Mouse (Mus musculus) embryonic facial prominence, embryonic 15.5 days (tissue): Measurements from ENCODE around the gene Gm20388. TPM values are rescaled to one million over a fixed set of nuclear protein-coding genes. Genes with fewer than 3 reads are reported as not detected.
A peak's percentile ranks its signal among the peaks of the same experiment; 100 is the strongest.

Experiments
- ATAC-seq: fragments of 200-750 bp; cut with Nextera tagmentation; 2 replicates; pipeline ENCODE4 v1.8.0; 2017; ENCODE audit warnings: low read depth, moderate TSS enrichment; ENCODE audit not compliant: insufficient number of reproducible peaks, low FRiP score, low TSS enrichment
- H3K27ac ChIP-seq: fragments of 300-500 bp; sonication (generic); replicated peaks from 2 replicates; pipeline ENCODE4 v1.5.1; 2015; ENCODE audit warnings: mild to moderate bottlenecking, inconsistent platforms
- H3K27me3 ChIP-seq: fragments of 300-500 bp; sonication (generic); 2 replicates; pipeline ENCODE4 v1.6.1; 2015; ENCODE audit warnings: inconsistent platforms
- H3K36me3 ChIP-seq: fragments of 300-500 bp; sonication (generic); 2 replicates; pipeline ENCODE4 v1.6.1; 2015; ENCODE audit warnings: mild to moderate bottlenecking, inconsistent platforms
- H3K4me1 ChIP-seq: fragments of 300-500 bp; sonication (generic); 2 replicates; pipeline ENCODE4 v1.6.1; 2015; ENCODE audit warnings: inconsistent platforms
- H3K4me2 ChIP-seq: fragments of 300-500 bp; sonication (generic); replicated peaks from 2 replicates; pipeline ENCODE4 v1.6.1; 2015; ENCODE audit warnings: mild to moderate bottlenecking, inconsistent platforms
- H3K4me3 ChIP-seq: fragments of 300-500 bp; sonication (generic); replicated peaks from 2 replicates; pipeline ENCODE4 v1.5.1; 2015; ENCODE audit warnings: mild to moderate bottlenecking, inconsistent platforms
- H3K9ac ChIP-seq: fragments of 300-500 bp; sonication (generic); 2 replicates; pipeline ENCODE4 v1.6.1; 2015; ENCODE audit warnings: inconsistent platforms
- H3K9me3 ChIP-seq: fragments of 300-500 bp; sonication (generic); replicated peaks from 2 replicates; pipeline ENCODE4 v1.6.1; 2016; ENCODE audit warnings: inconsistent platforms
- WGBS: fragments of 180-500 bp; shearing (Covaris S2); methylation state at CpG from one replicate; pipeline ENCODE4 v1.1.7; 2015; 5-methylcytosine and 5-hydroxymethylcytosine counted together
- polyA plus RNA-seq: library from polyadenylated mRNA; unstranded; fragments of >200 nt; fragmentation: Nextera tagmentation; extraction: Ambion mirVana; gene quantifications from 2 replicates; pipeline ENCODE4 v1.2.1, GENCODE M21; 2015

The Gm20388 gene
- polyA plus RNA-seq, 1 experiment from 2014 or later, result 8.0 TPM

- Histone ChIP-seq H3K9me3 (no peaks in the 10 kb centered on the region), H3K4me2 (no peak overlapping the region), H3K9ac (no peak overlapping the region), H3K36me3 (no peaks in the 10 kb centered on the region), H3K4me1 (0 out of 2 replicates have a peak, but pooled peaks cover 7% of the 10 kb centered on the region), H3K27me3 (0 out of 2 replicates have a peak, but pooled peaks cover 4% of the 10 kb centered on the region), H3K27ac (no peak overlapping the region), H3K4me3 (no peak overlapping the region)
- WGBS, result 64% methylated on average over 16 of the region's 16 CpGs
- peak; percentile 66 for ATAC-seq
Observed at GRCm38 (mm10) chr8:121451404-121452076, 1540.9 kb downstream of the Gm20388 start.

- H3K27me3 ChIP-seq, result 0 out of 2 replicates have a peak, but pooled peaks cover 4% of the 10 kb centered on the region
- WGBS, result 88% methylated on average over 17 of the region's 17 CpGs
- 0 out of 2 replicates have a peak, but pooled peaks cover 7% of the 10 kb centered on the region for H3K4me1 ChIP-seq
- H3K27ac ChIP-seq, result no peak overlapping the region
- no peak overlapping the region for H3K4me3 ChIP-seq
- ATAC-seq, result no peak
- H3K9me3 ChIP-seq, result no peaks in the 10 kb centered on the region
- no peak overlapping the region for H3K9ac ChIP-seq
- no peak overlapping the region for H3K4me2 ChIP-seq
- no peaks in the 10 kb centered on the region for H3K36me3 ChIP-seq
Observed at GRCm38 (mm10) chr8:121454737-121455136, 1544.1 kb downstream of the Gm20388 start.

GRCm38 (mm10) chr8:121461192-121461591 is 1550.6 kb downstream of the Gm20388 start:
- WGBS, result 40% methylated on average over 3 of the region's 3 CpGs
- no peak for ATAC-seq

GRCm38 (mm10) chr8:121462092-121462491 is 1551.5 kb downstream of the Gm20388 start:
- no peak for ATAC-seq
- Histone ChIP-seq H3K27ac (no peak overlapping the region), H3K4me1 (0 out of 2 replicates have a peak, but pooled peaks cover under 1% of the 10 kb centered on the region), H3K36me3 (no peaks in the 10 kb centered on the region), H3K27me3 (no peaks in the 10 kb centered on the region), H3K4me3 (no peak overlapping the region), H3K9ac (no peak overlapping the region), H3K9me3 (no peaks in the 10 kb centered on the region), H3K4me2 (no peak overlapping the region)
- WGBS, result 65% methylated on average over 3 of the region's 3 CpGs

More at GRCm38 (mm10) chr8:121461192-121461591, 1550.6 kb downstream of the Gm20388 start:
- H3K9me3 ChIP-seq, result no peaks in the 10 kb centered on the region
- no peaks in the 10 kb centered on the region for H3K36me3 ChIP-seq
- H3K9ac ChIP-seq, result no peak overlapping the region
- H3K4me2 ChIP-seq, result no peak overlapping the region
- H3K27me3 ChIP-seq, result no peaks in the 10 kb centered on the region
- no peak overlapping the region for H3K27ac ChIP-seq
- no peaks in the 10 kb centered on the region for H3K4me1 ChIP-seq
- H3K4me3 ChIP-seq, result no peak overlapping the region

GRCm38 (mm10) chr8:121468083-121469071 is 1557.7 kb downstream of the Gm20388 start:
- ATAC-seq, result peak; percentile 79
- Histone ChIP-seq H3K9ac (no peak overlapping the region), H3K4me2 (no peak overlapping the region), H3K27ac (peak overlapping the region; percentile 79), H3K36me3 (no peaks in the 10 kb centered on the region), H3K4me3 (no peak overlapping the region), H3K4me1 (peaks cover 22% of the 10 kb centered on the region), H3K9me3 (no peaks in the 10 kb centered on the region), H3K27me3 (no peaks in the 10 kb centered on the region)
- WGBS, result 43% methylated on average over 49 of the region's 49 CpGs

GRCm38 (mm10) chr8:121474161-121474897 is 1563.7 kb downstream of the Gm20388 start:
- 0 out of 2 replicates have a peak, but pooled peaks cover 5% of the 10 kb centered on the region for H3K27me3 ChIP-seq
- H3K4me3 ChIP-seq, result peak overlapping the region; percentile 2; the same call in 1 of the 2 replicates
- H3K9ac ChIP-seq, result no peak overlapping the region
- WGBS, result 10% methylated on average over 25 of the region's 25 CpGs
- peaks cover 20% of the 10 kb centered on the region for H3K4me1 ChIP-seq
- no peaks in the 10 kb centered on the region for H3K36me3 ChIP-seq
- no peak for ATAC-seq
- H3K4me2 ChIP-seq, result peak overlapping the region; percentile 39
- no peak overlapping the region for H3K27ac ChIP-seq
- no peaks in the 10 kb centered on the region for H3K9me3 ChIP-seq

GRCm38 (mm10) chr8:121474898-121475284 is 1564.2 kb downstream of the Gm20388 start:
- H3K27ac ChIP-seq, result no peak overlapping the region
- H3K4me3 ChIP-seq, result 0 out of 2 replicates have a peak overlapping the region, but pooled peaks have one; percentile 2
- no peak for ATAC-seq
- peaks cover 22% of the 10 kb centered on the region for H3K4me1 ChIP-seq
- peaks cover 5% of the 10 kb centered on the region; the same call in 1 of the 2 replicates for H3K27me3 ChIP-seq
- H3K9ac ChIP-seq, result no peak overlapping the region
- no peaks in the 10 kb centered on the region for H3K36me3 ChIP-seq
- H3K4me2 ChIP-seq, result peak overlapping the region; percentile 39
- H3K9me3 ChIP-seq, result no peaks in the 10 kb centered on the region
- 3% methylated on average over 17 of the region's 18 CpGs for WGBS

- Histone ChIP-seq H3K27ac (peak overlapping the region; percentile 71), H3K9ac (no peak overlapping the region), H3K9me3 (no peaks in the 10 kb centered on the region), H3K4me2 (no peak overlapping the region), H3K36me3 (no peaks in the 10 kb centered on the region), H3K27me3 (peaks cover 8% of the 10 kb centered on the region; the same call in 1 of the 2 replicates), H3K4me1 (peaks cover 37% of the 10 kb centered on the region), H3K4me3 (no peak overlapping the region)
- 37% methylated on average over 20 of the region's 20 CpGs for WGBS
- ATAC-seq, result no peak
Observed at GRCm38 (mm10) chr8:121477851-121478547, 1567.4 kb downstream of the Gm20388 start.

GRCm38 (mm10) chr8:121479144-121479543 is 1568.5 kb downstream of the Gm20388 start:
- H3K27me3 ChIP-seq, result peaks cover 8% of the 10 kb centered on the region; the same call in 1 of the 2 replicates
- H3K4me2 ChIP-seq, result no peak overlapping the region
- no peaks in the 10 kb centered on the region for H3K9me3 ChIP-seq
- H3K27ac ChIP-seq, result no peak overlapping the region
- no peak overlapping the region for H3K4me3 ChIP-seq
- no peak for ATAC-seq
- peaks cover 36% of the 10 kb centered on the region for H3K4me1 ChIP-seq
- H3K9ac ChIP-seq, result no peak overlapping the region
- no peaks in the 10 kb centered on the region for H3K36me3 ChIP-seq
- WGBS, result 77% methylated on average over 8 of the region's 8 CpGs

- 23% methylated on average over 26 of the region's 26 CpGs for WGBS
- Histone ChIP-seq H3K9me3 (no peaks in the 10 kb centered on the region), H3K4me3 (no peak overlapping the region), H3K27ac (peak overlapping the region; percentile 66), H3K36me3 (no peaks in the 10 kb centered on the region), H3K4me1 (peaks cover 31% of the 10 kb centered on the region), H3K27me3 (peaks cover 5% of the 10 kb centered on the region; the same call in 1 of the 2 replicates), H3K9ac (no peak overlapping the region), H3K4me2 (peak overlapping the region; percentile 8; the same call in 1 of the 2 replicates)
- no peak for ATAC-seq
Observed at GRCm38 (mm10) chr8:121480411-121481031, 1569.9 kb downstream of the Gm20388 start.
